Mouse (Mus musculus): Measurements from ENCODE around the gene Chrm4. TPM values are rescaled to one million over a fixed set of nuclear protein-coding genes. Genes with fewer than 3 reads are reported as not detected.

Chrm4 gene
- total RNA-seq, 1 experiment from 2014 or later: 1.2 TPM

GRCm38 (mm10) chr2:91922586-91923414 is 4.2 kb upstream of the Chrm4 start:
- no peak for DNase-seq

- DNase-seq: peak; percentile 90
Observed at GRCm38 (mm10) chr2:91923415-91924337, 3.4 kb upstream of the Chrm4 start.

- DNase-seq: no peak
Observed at GRCm38 (mm10) chr2:91924726-91925125, 2.3 kb upstream of the Chrm4 start.

GRCm38 (mm10) chr2:91925442-91925841 is 1.6 kb upstream of the Chrm4 start:
- DNase-seq: no peak

GRCm38 (mm10) chr2:91927826-91928533 is 931 bp downstream of the Chrm4 start:
- DNase-seq: peak; percentile 92

- DNase-seq: no peak
Observed at GRCm38 (mm10) chr2:91928534-91929350, 1.7 kb downstream of the Chrm4 start.

GRCm38 (mm10) chr2:91929455-91929854 is 2.4 kb downstream of the Chrm4 start:
- DNase-seq: no peak

- DNase-seq: peak; percentile 84
Observed at GRCm38 (mm10) chr2:91929936-91930335, 2.9 kb downstream of the Chrm4 start.

- no peak for DNase-seq
Observed at GRCm38 (mm10) chr2:91930761-91931291, 3.8 kb downstream of the Chrm4 start.

- peak; percentile 58 for DNase-seq
Observed at GRCm38 (mm10) chr2:91931328-91932159, 4.5 kb downstream of the Chrm4 start.

- DNase-seq: peak; percentile 34
Observed at GRCm38 (mm10) chr2:91932160-91932711, 5.2 kb downstream of the Chrm4 start, which contains the start of gene Mdk. TSS of gene Mdk (minus strand) at chr2:91932297.

- no peak for DNase-seq
Observed at GRCm38 (mm10) chr2:91932737-91933350, 5.8 kb downstream of the Chrm4 start.

GRCm38 (mm10) chr2:91933471-91933870 is 6.4 kb downstream of the Chrm4 start:
- no peak for DNase-seq

GRCm38 (mm10) chr2:91934016-91934415 is 7.0 kb downstream of the Chrm4 start:
- no peak for DNase-seq

GRCm38 (mm10) chr2:91934826-91935525 is 7.9 kb downstream of the Chrm4 start:
- DNase-seq: no peak

GRCm38 (mm10) chr2:91936154-91936553 is 9.1 kb downstream of the Chrm4 start:
- no peak for DNase-seq

GRCm38 (mm10) chr2:91939303-91939935 is 12.4 kb downstream of the Chrm4 start:
- DNase-seq: no peak

- DNase-seq: no peak
Observed at GRCm38 (mm10) chr2:91942356-91942755, 15.3 kb downstream of the Chrm4 start.
